Mouse (Mus musculus): ENCODE measurements around the gene Cacna1a.

DNA sequence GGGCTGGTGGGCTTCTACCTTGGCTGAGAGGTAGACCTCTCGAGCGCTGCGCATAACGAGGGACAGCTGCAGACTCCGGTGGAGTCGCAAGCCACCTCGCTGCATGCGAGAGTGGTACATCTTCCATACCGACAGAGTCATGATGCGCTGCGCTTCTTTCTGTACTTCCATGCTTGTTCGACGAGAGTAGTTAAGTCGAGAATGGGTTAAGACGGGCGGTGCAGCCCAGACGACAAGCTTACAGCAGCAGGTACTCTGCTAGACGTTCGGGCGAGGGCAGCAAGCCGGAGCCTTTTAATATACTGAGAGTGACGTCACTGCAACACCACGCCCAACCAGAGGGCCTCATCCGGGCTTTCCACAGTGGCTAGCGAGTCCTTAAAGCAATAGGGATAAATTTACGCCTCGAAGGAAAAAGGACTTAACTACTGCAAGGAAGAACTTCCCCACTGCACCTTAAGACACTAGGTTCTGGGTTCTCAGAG lies 274.4 kb downstream of the Cacna1a start, which contains the start of gene Ier2:
- no peak for TF ChIP-seq ZNF384 (IDR thresholded peaks at IDR 0.05; ENCODE audit: low read depth, low read length)
- no peak for TF ChIP-seq CHD2 (IDR thresholded peaks at IDR 0.05; ENCODE audit: low read depth, low read length)

Data from ES-E14 (cell line).